7 mouse cellular contexts compared by ENCODE assay signal in genomic region chr10:20290467-20290883, GRCm38 (mm10). TPM values are rescaled to one million over a fixed set of nuclear protein-coding genes. Genes with fewer than 3 reads are reported as not detected.
DNase-seq lines count a peak whose midpoint lies in the region; ATAC-seq and TF ChIP-seq lines count a peak whose summit lies in the region.

No protein-coding gene starts in this region.

- peak; percentile 39 for DNase-seq in adrenal gland, adult 8-10 months
- DNase-seq in embryo, embryonic 11 days, result peak; percentile 95
- peak; percentile 84 for DNase-seq in limb, embryonic 10.5 days (ENCODE audit: low spot score)

- no peak for TF ChIP-seq POLR2A in small intestine, adult 2 months (IDR thresholded peaks at IDR 0.05; ENCODE audit: low read depth, low read length)

- peak overlapping the region; percentile 38 for H3K4me2 ChIP-seq in intestine, embryonic 16.5 days (ENCODE audit: low read depth, low read length)
- peak overlapping the region; percentile 49 for H3K4me2 ChIP-seq in midbrain, embryonic 12.5 days (replicated peaks)

- no peaks in the 10 kb centered on the region for H3K27me3 ChIP-seq in intestine, embryonic 16.5 days (replicated peaks; ENCODE audit: control insufficient read depth, insufficient read depth, low read length)
- H3K27me3 ChIP-seq in limb, embryonic 10.5 days (ENCODE audit: low read depth, poor library complexity, severe bottlenecking), result no peaks in the 10 kb centered on the region
- H3K27me3 ChIP-seq in midbrain, embryonic 12.5 days, result peaks cover 12% of the 10 kb centered on the region
- H3K27me3 ChIP-seq in small intestine, adult 2 months (ENCODE audit: control insufficient read depth, insufficient read depth, low read length), result no peaks in the 10 kb centered on the region

- H3K4me3 ChIP-seq in intestine, embryonic 16.5 days (ENCODE audit: low read length), result no peak overlapping the region
- peak overlapping the region; percentile 23 for H3K4me3 ChIP-seq in limb, embryonic 10.5 days
- H3K4me3 ChIP-seq in midbrain, embryonic 12.5 days, result peak overlapping the region; percentile 25; the same call in 1 of the 2 replicates
- H3K4me3 ChIP-seq in small intestine, adult 2 months (ENCODE audit: low read depth, low read length), result peak overlapping the region; percentile 1; the same call in 1 of the 2 replicates

- peak; percentile 77; the same call in 1 of the 2 replicates for TF ChIP-seq CTCF in small intestine, adult 2 months (IDR thresholded peaks at IDR 0.05; ENCODE audit: extremely low read depth, insufficient read length, insufficient replicate concordance, low read depth, low read length)

- peaks cover 12% of the 10 kb centered on the region for H3K4me1 ChIP-seq in intestine, embryonic 16.5 days (ENCODE audit: control insufficient read depth, insufficient read depth, low read length)
- peaks cover 21% of the 10 kb centered on the region for H3K4me1 ChIP-seq in limb, embryonic 10.5 days
- H3K4me1 ChIP-seq in midbrain, embryonic 12.5 days, result peaks cover 18% of the 10 kb centered on the region
- H3K4me1 ChIP-seq in small intestine, adult 2 months (ENCODE audit: control insufficient read depth, insufficient read depth, insufficient read length, low read length), result no peaks in the 10 kb centered on the region

- WGBS in intestine, embryonic 16.5 days, result 14% methylated on average over 11 of the region's 11 CpGs
- WGBS in limb, embryonic 10.5 days, result 27% methylated on average over 11 of the region's 11 CpGs
- 14% methylated on average over 11 of the region's 11 CpGs for WGBS in midbrain, embryonic 12.5 days
- WGBS in small intestine, adult 2 months, result 10% methylated on average over 11 of the region's 11 CpGs

- 0 out of 2 replicates have a peak overlapping the region, but pooled peaks have one; percentile 0 for H3K9ac ChIP-seq in intestine, embryonic 16.5 days (ENCODE audit: low read depth, low read length)
- H3K9ac ChIP-seq in midbrain, embryonic 12.5 days (replicated peaks), result peak overlapping the region; percentile 41; the same call in 1 of the 2 replicates

- ATAC-seq in granulocyte monocyte progenitor cell, adult 5-6 weeks (replicated peaks; ENCODE audit: poor library complexity, severe bottlenecking), result peak; percentile 93
- ATAC-seq in intestine, embryonic 16.5 days, result peak; percentile 52; the same call in 1 of the 2 replicates
- ATAC-seq in midbrain, embryonic 12.5 days (ENCODE audit: low FRiP score, low read depth), result peak; percentile 35; the same call in 1 of the 2 replicates

- no peak overlapping the region for H3K27ac ChIP-seq in intestine, embryonic 16.5 days (ENCODE audit: low read length)
- H3K27ac ChIP-seq in limb, embryonic 10.5 days, result no peak overlapping the region
- H3K27ac ChIP-seq in midbrain, embryonic 12.5 days (replicated peaks), result 0 out of 2 replicates have a peak overlapping the region, but pooled peaks have one; percentile 17
- H3K27ac ChIP-seq in small intestine, adult 2 months (ENCODE audit: insufficient read depth, low read depth, low read length), result no peak overlapping the region

- H3K9me3 ChIP-seq in intestine, embryonic 16.5 days (ENCODE audit: control insufficient read depth, low read length), result no peaks in the 10 kb centered on the region
- H3K9me3 ChIP-seq in limb, embryonic 10.5 days (replicated peaks), result no peaks in the 10 kb centered on the region
- no peaks in the 10 kb centered on the region for H3K9me3 ChIP-seq in midbrain, embryonic 12.5 days

- no peaks in the 10 kb centered on the region for H3K36me3 ChIP-seq in intestine, embryonic 16.5 days (ENCODE audit: control insufficient read depth, insufficient read depth, low read length)
- no peaks in the 10 kb centered on the region for H3K36me3 ChIP-seq in limb, embryonic 10.5 days
- no peaks in the 10 kb centered on the region for H3K36me3 ChIP-seq in midbrain, embryonic 12.5 days
- H3K36me3 ChIP-seq in small intestine, adult 2 months (ENCODE audit: control insufficient read depth, insufficient read depth, low read length), result no peaks in the 10 kb centered on the region

RNA-seq across cellular contexts. Expression of gene Bclaf1, which starts 21.8 kb away (rescaled TPM):
- 100 to 1,000 TPM in 3 of 4 experiments, 10 to 100 TPM in 1; 99.7 to 159 (median 118) TPM for total RNA-seq in adrenal gland, adult 8-10 months (2022)
- 214 and 221 TPM in 2 replicates for total RNA-seq in granulocyte monocyte progenitor cell, adult 5-6 weeks (2014; fragmentation: Nextera tagmentation)
- 477 and 505 TPM in 2 replicates for total RNA-seq in granulocyte monocyte progenitor cell, adult 5-6 weeks (2017)
- polyA plus RNA-seq in intestine, embryonic 16.5 days (2015; fragmentation: Nextera tagmentation; extraction: Ambion mirVana), result 83.2 and 91.9 TPM in 2 replicates
- polyA plus RNA-seq in limb, embryonic 10.5 days (2016; fragmentation: Nextera tagmentation; extraction: Ambion mirVana), result 153 and 174 TPM in 2 replicates
- polyA plus RNA-seq in midbrain, embryonic 12.5 days (2016; fragmentation: Nextera tagmentation; extraction: Ambion mirVana), result 170 and 173 TPM in 2 replicates
- polyA plus RNA-seq in small intestine, adult 2 months (2012; rRNA removed), result 1.6 and 4.1 TPM in 2 replicates

RNA-seq across cellular contexts. Expression of gene Mtfr2, which starts 57.1 kb away (rescaled TPM):
- total RNA-seq in adrenal gland, adult 8-10 months (2022), result 1 to 10 TPM in 1 of 4 experiments, under 1 TPM in 3; 0.24 to 1.0 (median 0.52) TPM
- 38.8 and 56.1 TPM in 2 replicates for total RNA-seq in granulocyte monocyte progenitor cell, adult 5-6 weeks (2014; fragmentation: Nextera tagmentation)
- 25.8 and 26.9 TPM in 2 replicates for total RNA-seq in granulocyte monocyte progenitor cell, adult 5-6 weeks (2017)
- polyA plus RNA-seq in intestine, embryonic 16.5 days (2015; fragmentation: Nextera tagmentation; extraction: Ambion mirVana), result 1.5 and 1.7 TPM in 2 replicates
- 2.3 and 2.4 TPM in 2 replicates for polyA plus RNA-seq in limb, embryonic 10.5 days (2016; fragmentation: Nextera tagmentation; extraction: Ambion mirVana)
- polyA plus RNA-seq in midbrain, embryonic 12.5 days (2016; fragmentation: Nextera tagmentation; extraction: Ambion mirVana), result 1.7 TPM in 2 replicates
- polyA plus RNA-seq in small intestine, adult 2 months (2012; rRNA removed), result 0.52 and 0.68 TPM in 2 replicates

Comparison
In these comparisons a context has a peak if more than half of its experiments do, and no peak if none do; other contexts are left out.
1. DNase-seq: peak in every context shown above with its lines; median percentile 95 in embryo, embryonic 11 days; 84 in limb, embryonic 10.5 days; 39 in adrenal gland, adult 8-10 months.
2. ATAC-seq: peak in every context shown above with its lines; median percentile 93 in granulocyte monocyte progenitor cell, adult 5-6 weeks; 52 in intestine, embryonic 16.5 days; 35 in midbrain, embryonic 12.5 days.
3. RNA of gene Bclaf1, which starts 21.8 kb away (polyA plus RNA-seq): 153 to 174 TPM in limb, embryonic 10.5 days, 170 to 173 TPM in midbrain, embryonic 12.5 days and 83.2 to 91.9 TPM in intestine, embryonic 16.5 days; 1.6 to 4.1 TPM in small intestine, adult 2 months; every median in the first group is over 10 times any median in the second.